Mouse (Mus musculus): ENCODE data around the gene Foxq1.

GRCm38 (mm10) chr13:31567617-31568294 lies 11.8 kb downstream of the Foxq1 start:
- TF ChIP-seq CTCF (conservative IDR thresholded peaks at IDR 0.05; ENCODE audit: insufficient read depth, insufficient read length, low read depth, low read length) (no peak), POLR2A (IDR thresholded peaks at IDR 0.05; ENCODE audit: low read depth, low read length) (no peak)
